Mouse (Mus musculus) lung, postnatal 0 days (tissue): Measurements from ENCODE around the gene Wnt4.

Experiments
- CTCF ChIP-seq: IDR thresholded peaks from 2 replicates; pipeline ENCODE4 v1.5.1; 2016; ENCODE audit warnings: antibody characterized with exemption, mild to moderate bottlenecking
- EP300 ChIP-seq: IDR thresholded peaks from 2 replicates; pipeline ENCODE4 v1.6.1; 2016; ENCODE audit warnings: antibody characterized with exemption, mild to moderate bottlenecking, control low read depth

DNA sequence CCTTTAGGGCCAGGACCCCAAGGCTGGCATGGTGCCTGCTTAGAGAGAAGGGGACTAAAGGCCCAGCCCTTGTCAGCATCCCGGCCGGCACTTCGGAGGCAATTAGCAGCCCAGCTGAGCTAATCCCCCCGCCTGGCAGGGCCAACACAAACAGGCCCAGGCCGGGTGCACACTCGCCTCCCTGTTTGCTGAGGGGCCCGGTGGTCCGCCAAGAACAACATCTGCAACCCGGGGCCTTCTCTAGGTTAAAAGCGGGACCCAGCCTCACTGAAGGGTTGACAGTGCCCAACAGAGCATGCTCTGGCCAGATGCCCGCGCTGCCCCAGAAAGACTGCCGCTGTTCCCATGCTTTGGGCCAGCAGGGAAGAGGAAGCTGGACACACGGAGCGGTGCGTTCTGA is 24.3 kb downstream of the Wnt4 start:
- TF ChIP-seq CTCF (no peak), EP300 (no peak)
